Mouse (Mus musculus) CH12.LX (cell line): ENCODE data around the gene AA986860.

Experiments
- CTCF ChIP-seq, 2 experiments: IDR thresholded peaks in 1 of 2; conservative IDR thresholded peaks in 1 of 2; 2 replicates each; pipeline ENCODE4 v1.5.1; 2011 to 2012; ENCODE audit warnings: low read depth in 2 of 2, low read length in 2 of 2, improper control_type of control experiment in 1 of 2, inconsistent platforms in 1 of 2, mild to moderate bottlenecking in 1 of 2, moderate library complexity in 1 of 2
- E2F4 ChIP-seq: IDR thresholded peaks from 2 replicates; pipeline ENCODE4 v1.6.1; 2011; ENCODE audit warnings: low read depth, low read length, improper control_type of control experiment; ENCODE audit not compliant: insufficient replicate concordance
- MAX ChIP-seq: IDR thresholded peaks from 2 replicates; pipeline ENCODE4 v1.6.1; 2011; ENCODE audit warnings: low read length, improper control_type of control experiment
- POLR2A ChIP-seq: IDR thresholded peaks from 2 replicates; pipeline ENCODE4 v1.6.1; 2011; ENCODE audit warnings: low read depth, mild to moderate bottlenecking, improper control_type of control experiment, low read length
- SIN3A ChIP-seq: IDR thresholded peaks from 2 replicates; pipeline ENCODE4 v1.6.1; 2012; ENCODE audit warnings: low read length, improper control_type of control experiment, inconsistent platforms
- SMC3 ChIP-seq: IDR thresholded peaks from 2 replicates; pipeline ENCODE4 v1.6.1; 2011; ENCODE audit warnings: low read depth, low read length, improper control_type of control experiment
- ZMIZ1 ChIP-seq: IDR thresholded peaks from 2 replicates; pipeline ENCODE4 v1.6.1; 2012; ENCODE audit warnings: low read depth, mild to moderate bottlenecking, inconsistent platforms, low read length, improper control_type of control experiment

DNA sequence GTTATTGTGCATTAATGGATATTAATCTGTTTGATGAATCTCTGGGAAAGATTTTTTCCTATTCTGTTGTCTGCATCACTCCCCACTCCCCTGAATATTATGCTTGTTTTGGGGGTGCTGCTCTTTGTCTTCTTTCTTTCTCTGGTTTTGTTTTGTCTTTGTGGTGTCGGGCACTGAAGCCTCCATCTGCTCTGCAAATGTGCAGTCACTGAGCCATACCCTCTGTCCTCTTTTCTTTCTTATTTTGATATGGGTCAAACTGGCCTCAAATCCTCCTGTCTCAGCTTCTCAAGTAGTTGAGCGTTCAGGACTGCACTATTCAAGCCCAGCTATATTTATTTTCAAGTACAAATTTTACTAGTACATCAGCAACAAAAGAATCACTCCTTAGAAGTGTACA lies 43.5 kb downstream of the AA986860 start:
- TF ChIP-seq POLR2A: no peak
- no peak for TF ChIP-seq CTCF (conservative IDR thresholded peaks at IDR 0.05 in 1 of 2, IDR thresholded peaks at IDR 0.05 in 1 of 2; ENCODE audit: low read depth in 2 of 2, low read length in 2 of 2)
- no peak for TF ChIP-seq SIN3A
- no peak for TF ChIP-seq MAX
- no peak for TF ChIP-seq SMC3
- TF ChIP-seq ZMIZ1: no peak
- TF ChIP-seq E2F4: no peak
